Mouse (Mus musculus): ENCODE measurements around the gene Rnaseh2a. TPM values are rescaled to one million over a fixed set of nuclear protein-coding genes. Genes with fewer than 3 reads are reported as not detected.

The Rnaseh2a gene
- total and polyA plus RNA-seq, 3 experiments, result 71.6 to 115 (median 83.1) TPM

GRCm38 (mm10) chr8:84967532-84968304 is 1.8 kb downstream of the Rnaseh2a start:
- peaks cover 18 to 50% of the 10 kb centered on the region in 2 experiments for H3K4me1 ChIP-seq (ENCODE audit: control insufficient read depth in 1 of 2, insufficient read depth in 2 of 2)
- no peaks in the 10 kb centered on the region for H3K27me3 ChIP-seq (replicated peaks)
- H3K4me3 ChIP-seq (replicated peaks in 1 of 3; ENCODE audit: low read depth in 2 of 3, low read length in 2 of 3, poor library complexity in 1 of 3), result peak overlapping the region in 1 of 3 experiments; percentile 90
- DNase-seq (ENCODE audit: extremely low read depth), result no peak
- no peak overlapping the region; the same call in 1 of the 2 replicates for H3K9ac ChIP-seq (ENCODE audit: insufficient read depth, low read depth)
- peaks cover 15 to 34% of the 10 kb centered on the region in 2 experiments for H3K36me3 ChIP-seq (replicated peaks in 1 of 2; ENCODE audit: control insufficient read depth in 1 of 2, insufficient read depth in 1 of 2, low read length in 1 of 2)
- TF ChIP-seq POLR2A (IDR thresholded peaks at IDR 0.05; ENCODE audit: low read depth, low read length) (no peak), MAX (IDR thresholded peaks at IDR 0.05; ENCODE audit: low read length) (no peak), KAT2A (IDR thresholded peaks at IDR 0.05; ENCODE audit: insufficient replicate concordance, low read length) (no peak), ELF1 (IDR thresholded peaks at IDR 0.05; ENCODE audit: low read depth, low read length) (no peak)
- H3K4me2 ChIP-seq (ENCODE audit: insufficient read depth, low read depth, poor library complexity, severe bottlenecking), result no peak overlapping the region; the same call in 1 of the 2 replicates
- no peak overlapping the region for H3K27ac ChIP-seq (ENCODE audit: insufficient read depth, low read depth)
- H3K79me2 ChIP-seq (replicated peaks; ENCODE audit: control insufficient read depth, extremely low read depth, insufficient read depth, poor library complexity, severe bottlenecking), result peaks cover 9% of the 10 kb centered on the region
- in situ Hi-C loops (cut with MboI; ENCODE audit: low pct_ligation_motif_present, low pct_unique_long_range_greater_than_20kb, low sequenced_read_pairs), result no loop called here
- dilution Hi-C loops (cut with MboI; ENCODE audit: extremely low pct_ligation_motif_present, extremely low pct_unique_long_range_greater_than_20kb, low sequenced_read_pairs), result no loop called here
- no peaks in the 10 kb centered on the region for H3K9me3 ChIP-seq (replicated peaks; ENCODE audit: low read length)

- TF ChIP-seq MXI1 (IDR thresholded peaks at IDR 0.05; ENCODE audit: low read depth, low read length) (0 out of 2 replicates have a peak, but pooled peaks have one; percentile 28), JUND (conservative IDR thresholded peaks at IDR 0.05; ENCODE audit: low read depth, low read length) (no peak), ETS1 (conservative IDR thresholded peaks at IDR 0.05; ENCODE audit: low read depth, low read length) (no peak)
- peaks cover 9% of the 10 kb centered on the region for H3K79me2 ChIP-seq (replicated peaks; ENCODE audit: control insufficient read depth, extremely low read depth, insufficient read depth, poor library complexity, severe bottlenecking)
- in situ Hi-C loops (cut with MboI; ENCODE audit: low pct_ligation_motif_present, low pct_unique_long_range_greater_than_20kb, low sequenced_read_pairs) (no loop called here), dilution Hi-C loops (cut with MboI; ENCODE audit: extremely low pct_ligation_motif_present, extremely low pct_unique_long_range_greater_than_20kb, low sequenced_read_pairs) (no loop called here)
- H3K4me2 ChIP-seq (ENCODE audit: insufficient read depth, low read depth, poor library complexity, severe bottlenecking), result peak overlapping the region; percentile 29; the same call in 1 of the 2 replicates
- peaks cover 19 to 37% of the 10 kb centered on the region in 2 experiments for H3K36me3 ChIP-seq (replicated peaks in 1 of 2; ENCODE audit: control insufficient read depth in 1 of 2, insufficient read depth in 1 of 2, low read length in 1 of 2)
- DNase-seq (ENCODE audit: extremely low read depth), result no peak
- 0 out of 2 replicates have a peak overlapping the region, but pooled peaks have one; percentile 15 for H3K27ac ChIP-seq (ENCODE audit: insufficient read depth, low read depth)
- no peaks in the 10 kb centered on the region for H3K27me3 ChIP-seq (replicated peaks)
- no peaks in the 10 kb centered on the region for H3K9me3 ChIP-seq (replicated peaks; ENCODE audit: low read length)
- no peak overlapping the region for H3K4me3 ChIP-seq (replicated peaks in 1 of 3; ENCODE audit: low read depth in 2 of 3, low read length in 2 of 3, poor library complexity in 1 of 3)
- peaks cover 18 to 50% of the 10 kb centered on the region in 2 experiments for H3K4me1 ChIP-seq (ENCODE audit: control insufficient read depth in 1 of 2, insufficient read depth in 2 of 2)
- no peak overlapping the region for H3K9ac ChIP-seq (ENCODE audit: insufficient read depth, low read depth)
Observed at GRCm38 (mm10) chr8:84966603-84967002, 3.0 kb downstream of the Rnaseh2a start.

- peak; percentile 97 for DNase-seq (ENCODE audit: extremely low read depth)
- Histone ChIP-seq H3K4me3 (replicated peaks in 1 of 3; ENCODE audit: low read depth in 2 of 3, low read length in 2 of 3, poor library complexity in 1 of 3) (peak overlapping the region; percentile 70 to 75 (median 73)), H3K9ac (ENCODE audit: insufficient read depth, low read depth) (peak overlapping the region; percentile 39; the same call in 1 of the 2 replicates)
- TF ChIP-seq NRF1 (IDR thresholded peaks at IDR 0.05; ENCODE audit: low read depth, low read length) (peak; percentile 90), ZNF384 (IDR thresholded peaks at IDR 0.05; ENCODE audit: low read depth, low read length) (no peak), ZC3H11A (IDR thresholded peaks at IDR 0.05; ENCODE audit: low read depth, low read length) (no peak), PAX5 (IDR thresholded peaks at IDR 0.05; ENCODE audit: low read length) (no peak), MXI1 (IDR thresholded peaks at IDR 0.05; ENCODE audit: low read depth, low read length) (peak; percentile 91), POLR2AphosphoS2 (IDR thresholded peaks at IDR 0.05; ENCODE audit: low read depth, low read length) (no peak), RCOR1 (conservative IDR thresholded peaks at IDR 0.05; ENCODE audit: low read depth, low read length) (no peak), USF2 (conservative IDR thresholded peaks at IDR 0.05; ENCODE audit: low read depth, low read length) (no peak), SMC3 (IDR thresholded peaks at IDR 0.05; ENCODE audit: low read depth, low read length) (no peak), ELF1 (IDR thresholded peaks at IDR 0.05; ENCODE audit: low read depth, low read length) (peak; percentile 61), RAD21 (IDR thresholded peaks at IDR 0.05; ENCODE audit: low read depth, low read length) (no peak), JUND (conservative IDR thresholded peaks at IDR 0.05; ENCODE audit: low read depth, low read length) (no peak), SIN3A (IDR thresholded peaks at IDR 0.05; ENCODE audit: low read length) (peak; percentile 84), MAZ (IDR thresholded peaks at IDR 0.05; ENCODE audit: low read depth, low read length) (no peak), CHD1 (IDR thresholded peaks at IDR 0.05; ENCODE audit: low read depth, low read length) (no peak), JUN (IDR thresholded peaks at IDR 0.05; ENCODE audit: insufficient read depth, low read depth, low read length) (no peak), MAFK (IDR thresholded peaks at IDR 0.05; ENCODE audit: insufficient replicate concordance, low read length) (no peak), HCFC1 (IDR thresholded peaks at IDR 0.05; ENCODE audit: low read depth, low read length) (peak; percentile 92), BHLHE40 (IDR thresholded peaks at IDR 0.05; ENCODE audit: low read depth, low read length) (peak; percentile 42)
Observed at GRCm38 (mm10) chr8:84965731-84966291, 3.8 kb downstream of the Rnaseh2a start.

More at GRCm38 (mm10) chr8:84965731-84966291, 3.8 kb downstream of the Rnaseh2a start:
- H3K4me1 ChIP-seq (ENCODE audit: control insufficient read depth in 1 of 2, insufficient read depth in 2 of 2), result peaks cover 17 to 46% of the 10 kb centered on the region in 2 experiments
- dilution Hi-C loops (cut with MboI; ENCODE audit: extremely low pct_ligation_motif_present, extremely low pct_unique_long_range_greater_than_20kb, low sequenced_read_pairs) (no loop called here), in situ Hi-C loops (cut with MboI; ENCODE audit: low pct_ligation_motif_present, low pct_unique_long_range_greater_than_20kb, low sequenced_read_pairs) (no loop called here)
- H3K27ac ChIP-seq (ENCODE audit: insufficient read depth, low read depth), result peak overlapping the region; percentile 58
- peak overlapping the region; percentile 54 for H3K4me2 ChIP-seq (ENCODE audit: insufficient read depth, low read depth, poor library complexity, severe bottlenecking)
- H3K79me2 ChIP-seq (replicated peaks; ENCODE audit: control insufficient read depth, extremely low read depth, insufficient read depth, poor library complexity, severe bottlenecking), result peaks cover 9% of the 10 kb centered on the region
- H3K9me3 ChIP-seq (replicated peaks; ENCODE audit: low read length), result no peaks in the 10 kb centered on the region
- H3K36me3 ChIP-seq (replicated peaks in 1 of 2; ENCODE audit: control insufficient read depth in 1 of 2, insufficient read depth in 1 of 2, low read length in 1 of 2), result peaks cover 16 to 37% of the 10 kb centered on the region in 2 experiments
- H3K27me3 ChIP-seq (replicated peaks), result no peaks in the 10 kb centered on the region

All from CH12.LX (cell line).